Mouse (Mus musculus): ENCODE results near the gene Ano9. TPM values are rescaled to one million over a fixed set of nuclear protein-coding genes. Genes with fewer than 3 reads are reported as not detected.
A peak's percentile ranks its signal among the peaks of the same experiment; 100 is the strongest.

Gene Ano9
- total RNA-seq, 2 experiments from 2014 or later, result not detected

GRCm38 (mm10) chr7:141103161-141103560 is 14.4 kb downstream of the Ano9 start:
- DNase-seq (ENCODE audit: low spot score in 2 of 2), result no peak

GRCm38 (mm10) chr7:141099911-141100691 is 17.5 kb downstream of the Ano9 start, which contains the start of gene Sigirr:
TSS of gene Sigirr (minus strand) at chr7:141100572.
- DNase-seq (ENCODE audit: low spot score in 2 of 2), result peak; percentile 32 to 41

- no peak for DNase-seq (ENCODE audit: low spot score in 2 of 2)
Observed at GRCm38 (mm10) chr7:141097177-141097576, 20.4 kb downstream of the Ano9 start.

GRCm38 (mm10) chr7:141096649-141097056 is 21.0 kb downstream of the Ano9 start:
- no peak for DNase-seq (ENCODE audit: low spot score in 2 of 2)

GRCm38 (mm10) chr7:141096021-141096420 is 21.6 kb downstream of the Ano9 start:
- no peak for DNase-seq (ENCODE audit: low spot score in 2 of 2)

GRCm38 (mm10) chr7:141094487-141095205 is 23.0 kb downstream of the Ano9 start:
- DNase-seq (ENCODE audit: low spot score in 2 of 2), result no peak

- no peak for DNase-seq (ENCODE audit: low spot score in 2 of 2)
Observed at GRCm38 (mm10) chr7:141093950-141094349, 23.7 kb downstream of the Ano9 start.

- DNase-seq (ENCODE audit: low spot score in 2 of 2), result peak; percentile 31 to 49
Observed at GRCm38 (mm10) chr7:141092051-141092735, 25.4 kb downstream of the Ano9 start.

- DNase-seq (ENCODE audit: low spot score in 2 of 2), result no peak
Observed at GRCm38 (mm10) chr7:141090228-141090627, 27.4 kb downstream of the Ano9 start.

GRCm38 (mm10) chr7:141088473-141088872 is 29.1 kb downstream of the Ano9 start:
- no peak for DNase-seq (ENCODE audit: low spot score in 2 of 2)

- DNase-seq (ENCODE audit: low spot score in 2 of 2), result no peak
Observed at GRCm38 (mm10) chr7:141087894-141088293, 29.7 kb downstream of the Ano9 start.

GRCm38 (mm10) chr7:141079481-141080449 is 37.8 kb downstream of the Ano9 start:
- DNase-seq (ENCODE audit: low spot score in 2 of 2), result no peak

GRCm38 (mm10) chr7:141078876-141079275 is 38.7 kb downstream of the Ano9 start:
- DNase-seq (ENCODE audit: low spot score in 2 of 2), result no peak

GRCm38 (mm10) chr7:141077841-141078240 is 39.8 kb downstream of the Ano9 start, which contains the start of gene Pkp3:
TSS of gene Pkp3 (plus strand) at chr7:141078218.
- no peak for DNase-seq (ENCODE audit: low spot score in 2 of 2)

- DNase-seq (ENCODE audit: low spot score in 2 of 2), result no peak
Observed at GRCm38 (mm10) chr7:141073782-141074181, 43.8 kb downstream of the Ano9 start.

- DNase-seq (ENCODE audit: low spot score in 2 of 2), result no peak
Observed at GRCm38 (mm10) chr7:141072017-141072745, 45.4 kb downstream of the Ano9 start.

- DNase-seq (ENCODE audit: low spot score in 2 of 2), result peak; percentile 81 to 84
Observed at GRCm38 (mm10) chr7:141070058-141070862, 47.3 kb downstream of the Ano9 start.

- DNase-seq (ENCODE audit: low spot score in 2 of 2), result no peak
Observed at GRCm38 (mm10) chr7:141068351-141068750, 49.3 kb downstream of the Ano9 start.

GRCm38 (mm10) chr7:141064576-141064975 is 53.0 kb downstream of the Ano9 start:
- DNase-seq (ENCODE audit: low spot score in 2 of 2), result no peak
